Mouse (Mus musculus) thymus, postnatal 0 days (tissue): Measurements from ENCODE around the gene Slc9a2. TPM values are rescaled to one million over a fixed set of nuclear protein-coding genes. Genes with fewer than 3 reads are reported as not detected.
A peak's percentile ranks its signal among the peaks of the same experiment; 100 is the strongest.

Experiments used
- DNase-seq: peaks from one replicate; pipeline ENCODE4 v3.0.0-alpha.2; 2015; ENCODE audit warnings: low spot score
- polyA plus RNA-seq: library from polyadenylated mRNA; unstranded; fragments of >200 nt; fragmentation: Nextera tagmentation; extraction: Ambion mirVana; gene quantifications from 2 replicates; pipeline ENCODE4 v1.2.1, GENCODE M21; 2015

Slc9a2 gene
- polyA plus RNA-seq, 1 experiment from 2014 or later = 2.0 TPM

DNA sequence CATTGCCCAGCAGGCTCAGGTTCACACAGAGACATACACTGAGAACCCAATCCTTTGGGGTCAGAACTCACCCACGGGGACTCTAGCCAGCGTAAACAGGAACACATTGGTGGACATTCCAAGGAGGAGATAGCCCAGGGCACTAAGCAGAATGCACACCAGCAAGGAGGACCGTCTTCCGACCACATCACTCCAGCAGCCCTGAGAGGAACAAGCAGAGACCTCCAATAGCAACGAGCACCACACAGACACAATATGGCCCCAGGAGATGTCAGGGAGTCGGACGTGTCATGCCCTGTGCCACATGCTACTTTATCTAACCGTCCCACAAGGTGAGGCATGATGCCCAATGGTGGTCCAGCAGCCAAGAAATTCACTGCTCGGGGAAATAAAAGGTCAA is 103.9 kb downstream of the Slc9a2 start:
- DNase-seq = no peak

DNA sequence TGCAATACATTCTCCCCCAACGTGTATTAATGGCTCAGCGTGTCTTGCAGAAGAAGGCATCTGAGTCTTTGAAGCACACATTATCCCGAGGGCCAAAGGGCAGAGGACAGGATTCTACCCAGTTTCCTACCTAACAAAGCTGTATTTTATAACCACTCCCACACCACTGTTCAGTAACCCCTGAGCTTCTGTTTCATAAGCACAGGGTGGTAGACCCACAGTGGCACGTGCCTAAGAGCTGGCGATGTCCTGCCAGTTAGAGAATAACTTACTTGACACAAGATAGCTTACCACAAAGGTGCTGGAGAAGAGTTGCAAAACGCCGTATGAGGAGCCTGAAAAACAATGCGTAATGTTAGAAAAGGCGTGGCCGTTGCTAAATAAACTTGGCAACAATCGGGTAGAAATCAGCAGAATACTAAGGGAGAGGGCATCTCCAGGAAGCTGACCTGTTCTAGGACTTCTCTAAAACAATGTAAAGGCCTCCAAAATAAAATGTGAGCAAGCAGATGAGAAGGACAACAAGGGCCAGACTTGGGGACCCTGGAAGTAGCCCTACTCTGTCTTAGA is 105.6 kb downstream of the Slc9a2 start:
- no peak for DNase-seq

DNA sequence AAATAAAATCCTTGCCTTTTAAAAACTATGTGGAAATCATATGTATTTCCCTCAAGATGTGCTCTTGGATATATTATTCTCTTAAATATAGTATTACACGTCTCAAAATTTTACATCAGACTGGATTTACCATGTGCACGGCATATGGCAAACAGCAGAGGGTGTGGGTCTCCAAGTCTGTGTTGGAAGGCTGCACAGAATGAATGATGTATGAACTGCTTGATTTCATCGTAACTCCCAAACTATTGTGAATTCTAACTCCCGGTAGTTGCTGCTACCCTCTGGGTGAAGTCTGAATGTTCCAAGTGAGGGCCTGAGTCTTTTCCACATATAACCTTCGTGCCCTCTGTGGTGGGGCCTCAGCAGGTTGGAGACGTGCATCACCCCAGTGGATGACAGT is 108.6 kb downstream of the Slc9a2 start:
- DNase-seq = no peak

DNA sequence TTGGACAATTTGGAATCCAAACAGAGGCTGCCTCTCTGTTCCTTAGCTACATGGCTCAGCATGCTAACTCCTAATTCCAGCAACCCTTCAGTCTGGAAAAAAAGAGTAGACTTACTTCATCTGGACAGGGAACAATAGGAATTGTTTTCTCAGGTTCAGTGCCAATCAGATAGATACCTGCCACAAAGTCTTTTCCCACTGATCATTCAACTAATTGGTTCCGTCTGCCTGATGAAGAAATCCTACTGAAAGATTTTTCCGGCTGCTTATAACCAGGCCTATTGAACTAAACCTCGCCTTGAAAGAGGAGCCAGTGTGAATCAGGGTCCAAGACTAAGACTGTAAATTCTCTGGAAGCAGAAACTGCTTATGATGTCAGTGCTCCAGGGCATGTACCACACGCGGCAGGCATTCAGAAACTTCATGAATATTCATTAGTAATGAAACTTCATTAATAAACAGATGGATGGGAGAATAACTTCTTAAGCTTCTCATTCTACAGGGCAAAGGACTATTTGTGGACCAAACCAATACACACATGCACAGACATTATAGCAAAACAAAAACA is 109.4 kb downstream of the Slc9a2 start:
- no peak for DNase-seq

DNA sequence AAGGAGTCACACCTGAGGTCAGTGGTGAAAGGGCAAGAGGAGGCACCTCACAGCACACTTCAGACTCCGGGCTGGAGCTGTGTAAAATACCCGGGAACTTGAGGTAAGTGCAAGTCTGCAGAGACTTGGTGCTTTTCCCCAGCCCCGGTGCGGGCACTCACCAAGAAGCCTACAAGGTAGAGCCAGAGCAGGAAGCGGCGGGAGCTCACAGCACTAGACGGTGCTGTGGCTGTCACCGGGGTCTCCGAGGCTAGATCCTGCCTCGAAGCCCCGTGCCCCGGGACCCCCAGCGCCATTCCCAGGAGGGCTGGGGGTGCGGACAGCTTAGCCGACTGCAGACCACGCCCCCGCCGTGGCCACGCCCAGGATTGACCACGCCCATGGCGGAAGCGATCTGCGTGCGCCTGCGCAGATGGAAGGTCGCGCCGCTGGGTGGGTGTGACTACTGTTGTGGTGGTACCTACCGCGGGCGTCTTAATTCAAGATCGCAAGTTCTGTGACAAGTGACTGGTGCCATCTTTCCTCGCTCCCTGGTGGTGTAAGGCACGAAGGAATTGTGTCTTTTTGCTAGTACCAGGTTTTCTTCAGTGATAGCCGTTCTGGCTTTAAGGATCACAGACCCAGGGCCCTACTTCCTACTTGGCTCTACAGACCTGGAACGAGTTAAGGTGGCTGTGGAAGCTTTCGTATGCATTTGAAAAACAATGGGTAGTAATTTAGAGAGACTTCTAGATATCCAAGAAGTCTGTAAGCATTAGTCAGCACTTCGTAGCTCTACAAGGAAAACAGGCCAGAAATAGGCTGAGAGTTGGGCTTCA is 110.2 kb downstream of the Slc9a2 start, which contains the start of gene Mfsd9:
Gene Mfsd9 (minus strand): TSS at position 364 of the 818 bp plus-strand sequence.
- peak; percentile 90 for DNase-seq

DNA sequence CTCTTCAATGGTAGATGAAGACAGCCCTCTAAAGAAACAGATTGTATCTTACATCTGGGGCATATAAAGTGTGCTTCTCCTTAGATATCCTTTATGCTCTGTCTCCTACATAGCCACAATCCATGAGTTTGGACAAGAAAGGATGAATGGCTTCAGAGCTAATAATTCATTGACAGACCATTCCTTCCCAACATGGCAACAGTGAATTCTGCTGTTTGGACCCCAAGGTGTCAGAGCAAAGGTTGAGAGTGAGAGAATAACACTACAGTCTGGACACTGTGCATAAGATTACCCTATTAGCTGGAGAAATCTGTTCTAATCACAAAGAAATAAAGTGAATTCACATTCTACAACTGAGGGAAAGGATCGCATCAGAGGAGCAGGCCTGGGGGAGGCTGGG is 115.1 kb downstream of the Slc9a2 start:
- no peak for DNase-seq

DNA sequence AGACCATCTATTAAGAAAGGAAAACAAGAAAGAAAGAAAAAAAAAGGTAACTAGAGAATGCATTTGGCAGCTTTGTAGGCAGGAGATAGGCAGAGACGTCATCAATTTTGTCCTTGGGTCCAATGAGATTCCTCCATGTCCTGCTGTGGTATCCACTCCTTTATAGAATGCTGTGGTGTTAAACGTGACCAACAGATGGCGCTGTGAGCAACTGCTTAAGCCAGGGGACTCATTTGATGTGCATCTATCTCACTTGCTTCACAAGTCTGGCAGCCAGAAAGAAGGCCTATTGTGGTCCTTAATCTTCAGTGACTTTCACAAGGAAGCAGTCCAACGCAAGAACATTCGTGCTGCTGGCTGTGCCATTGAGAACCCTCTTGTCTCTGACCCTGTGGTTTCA is 117.0 kb downstream of the Slc9a2 start:
- DNase-seq = peak; percentile 59

DNA sequence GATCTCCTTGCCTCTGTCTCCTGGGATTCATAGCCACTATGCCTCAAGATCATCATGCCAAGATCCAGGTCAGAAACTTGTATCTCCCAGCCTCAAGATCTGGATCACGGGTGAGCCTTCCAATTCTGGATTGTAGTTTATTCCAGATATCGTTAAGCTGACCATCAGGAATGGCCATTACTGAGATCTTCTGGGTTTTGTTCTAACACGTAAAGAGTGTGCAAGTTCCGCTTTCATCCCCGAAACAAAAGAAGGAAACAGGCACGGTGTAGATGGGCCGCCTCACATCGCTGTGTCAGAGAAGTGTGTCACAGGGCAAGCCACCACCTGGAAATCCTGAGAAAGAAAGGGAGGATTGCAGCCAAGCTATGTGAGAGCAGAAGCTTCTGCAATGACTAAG is 118.7 kb downstream of the Slc9a2 start:
- DNase-seq = no peak

DNA sequence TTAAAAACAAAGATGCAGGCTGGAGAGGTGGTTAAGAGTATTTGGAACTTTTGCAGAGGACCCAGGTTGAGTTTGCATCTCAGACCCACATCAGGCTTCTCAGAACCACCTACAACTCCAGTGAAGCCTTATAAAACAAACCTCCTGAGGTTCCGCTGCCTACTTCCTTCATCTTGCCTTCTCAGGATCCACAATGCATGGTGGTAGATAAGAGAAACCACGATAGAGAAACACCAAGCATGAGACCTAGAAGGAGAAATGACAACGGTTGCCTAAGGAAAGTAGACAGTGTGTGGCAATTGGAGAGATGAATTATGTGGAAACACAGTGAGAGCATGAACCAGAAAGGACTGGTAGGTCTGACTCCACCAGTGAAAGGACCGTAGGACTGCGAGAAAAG is 120.5 kb downstream of the Slc9a2 start:
- DNase-seq = no peak

DNA sequence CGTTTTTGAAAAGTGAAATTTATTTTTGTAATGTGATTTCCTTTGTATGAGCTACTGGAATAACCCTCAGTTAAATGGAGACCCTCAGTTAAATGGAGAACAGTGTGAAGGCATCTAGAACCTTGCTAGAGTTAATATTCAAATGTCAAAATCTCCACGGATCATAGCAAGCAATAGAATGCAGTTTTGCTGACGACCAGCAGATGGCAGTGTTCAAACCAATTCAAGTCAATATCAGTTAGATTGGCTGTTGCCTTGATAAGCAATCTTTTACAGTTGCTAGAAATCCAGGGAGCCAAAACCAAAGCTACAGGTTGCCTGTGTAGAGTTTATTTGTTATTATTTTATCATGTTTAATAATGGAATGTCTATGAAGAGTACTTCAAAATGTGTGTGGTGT is 122.4 kb downstream of the Slc9a2 start:
- DNase-seq = peak; percentile 32

DNA sequence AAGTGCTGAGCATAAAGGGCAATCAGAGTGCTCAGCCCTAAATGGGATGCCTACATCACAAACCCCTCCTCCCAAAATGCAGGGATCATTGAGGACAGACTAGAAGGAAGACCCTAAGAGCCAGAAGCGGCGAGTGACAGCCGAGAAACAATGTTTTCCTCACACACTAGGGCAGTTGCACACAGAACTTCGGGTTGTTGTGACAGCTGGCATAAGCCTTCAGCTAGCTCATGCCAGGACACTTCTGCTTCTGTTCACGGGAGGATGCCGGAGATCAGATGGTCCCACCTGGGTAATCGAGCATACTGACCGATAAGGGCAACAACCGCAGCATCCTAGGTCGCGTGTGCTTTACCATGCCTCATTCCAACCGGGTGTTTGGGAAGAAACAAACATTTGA is 123.7 kb downstream of the Slc9a2 start:
- DNase-seq = no peak

DNA sequence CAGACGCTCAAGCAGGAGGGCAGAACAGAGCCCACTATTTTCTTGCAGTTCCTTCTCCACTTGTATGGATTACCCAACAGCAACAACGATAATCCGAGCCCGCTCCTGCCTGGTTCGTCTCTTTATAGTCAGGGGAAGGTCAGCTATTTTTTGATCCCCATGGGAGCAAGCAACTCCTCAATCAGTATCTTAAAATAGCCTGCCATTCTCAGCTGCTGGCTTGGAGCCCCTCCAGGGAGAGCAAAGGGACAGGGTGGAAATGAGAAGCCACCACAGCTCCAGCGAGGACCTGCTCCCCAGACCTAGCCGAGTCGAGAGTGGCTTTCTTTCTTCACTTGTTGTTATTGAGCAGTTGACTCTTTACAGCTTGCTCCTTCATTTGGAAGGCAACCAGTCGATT is 125.0 kb downstream of the Slc9a2 start, which contains the start of gene Tmem182:
Gene Tmem182 (plus strand): TSS at position 251 of the 400 bp plus-strand sequence.
- DNase-seq = no peak

DNA sequence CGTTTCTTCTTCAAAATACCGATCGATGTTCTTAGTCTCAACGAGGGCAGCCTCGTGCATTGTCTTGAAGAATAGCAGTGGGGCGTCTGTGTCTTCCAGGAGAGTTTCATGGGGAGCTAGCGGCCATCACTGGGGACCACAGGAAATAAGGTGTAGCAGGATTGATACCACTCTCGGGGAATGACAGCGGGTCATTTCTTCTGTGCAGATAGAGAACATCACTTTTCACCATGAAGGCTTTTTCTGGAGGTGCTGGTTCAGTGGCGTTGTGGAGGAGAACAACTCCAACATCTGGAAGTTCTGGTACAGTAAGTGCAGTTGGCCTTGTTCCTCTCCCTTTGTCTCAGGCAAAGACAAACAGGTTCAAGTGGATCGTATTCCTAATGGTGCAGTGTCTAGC is 125.5 kb downstream of the Slc9a2 start:
- DNase-seq = no peak

DNA sequence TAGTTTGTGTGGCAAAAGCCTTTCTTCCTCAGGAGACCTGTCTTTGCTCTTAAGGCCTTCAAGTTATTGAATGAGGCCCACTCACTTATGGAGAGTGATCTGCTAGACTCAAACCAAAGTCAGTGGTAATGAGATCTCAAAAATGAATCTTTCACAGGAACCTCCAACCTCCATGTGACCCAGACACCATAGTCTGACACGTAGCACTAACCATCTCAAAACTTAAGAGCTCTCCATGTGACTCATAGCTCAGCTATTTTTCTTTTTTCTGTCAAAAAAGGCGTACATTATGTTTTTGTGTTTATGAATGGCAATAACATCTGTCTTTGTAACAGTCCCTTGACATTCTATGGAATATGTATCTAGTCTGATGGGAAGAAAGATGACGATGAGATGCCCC is 128.3 kb downstream of the Slc9a2 start:
- no peak for DNase-seq

DNA sequence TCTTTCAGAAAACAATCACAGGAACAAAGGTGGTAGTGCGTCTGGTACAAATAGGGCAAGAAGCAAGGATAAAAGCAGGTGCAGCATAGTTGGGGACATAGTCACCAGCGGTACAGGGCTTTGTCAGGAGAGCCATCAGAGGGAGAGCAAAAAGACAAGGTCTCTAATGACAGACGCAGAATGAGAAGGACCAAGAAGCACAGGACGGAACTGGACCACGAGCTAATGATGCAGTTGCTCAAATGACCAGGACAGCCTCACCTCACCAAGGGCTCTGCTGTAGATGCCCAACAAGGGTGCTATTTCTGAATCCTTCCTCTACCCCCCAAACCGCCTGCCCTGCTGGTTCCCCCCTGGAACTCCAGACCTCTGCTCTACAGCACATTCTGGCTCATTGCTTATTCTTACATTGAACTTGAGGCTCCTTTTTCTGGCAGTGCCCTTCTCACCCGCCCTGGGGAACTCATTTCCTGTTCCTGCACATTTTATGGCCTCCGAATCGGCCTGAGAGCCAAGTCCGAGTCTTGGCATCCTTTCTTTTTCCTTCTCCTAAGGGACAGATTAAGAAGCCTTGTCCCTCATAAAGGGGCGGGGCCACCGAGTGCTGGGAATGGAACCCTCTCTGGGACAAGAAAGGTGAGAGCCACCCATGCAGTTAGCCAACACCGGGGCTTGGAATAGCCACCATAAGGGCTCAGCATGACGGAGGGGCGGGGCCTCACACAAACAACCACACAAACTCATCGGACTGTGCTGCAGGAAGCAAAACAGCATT is 134.9 kb downstream of the Slc9a2 start:
- no peak for DNase-seq

Other genes starting within 250 kb of the Slc9a2 start
- gene Il18r1, start 215.0 kb upstream of the Slc9a2 start, polyA plus RNA-seq = 2.2 and 3.9 TPM in 2 replicates
- 1.3 and 1.5 TPM in 2 replicates for gene Il18rap, start 165.2 kb upstream of the Slc9a2 start, polyA plus RNA-seq
- gene Slc9a4, start 100.5 kb upstream of the Slc9a2 start, polyA plus RNA-seq = 0.17 and 0.25 TPM in 2 replicates
- 1.5 and 1.6 TPM in 2 replicates for gene Mfsd9, start 110.1 kb downstream of the Slc9a2 start, polyA plus RNA-seq
- gene Tmem182, start 125.0 kb downstream of the Slc9a2 start, polyA plus RNA-seq = 0.17 and 0.19 TPM in 2 replicates